Mouse (Mus musculus): Measurements from ENCODE around the gene 6030468B19Rik. TPM values are rescaled to one million over a fixed set of nuclear protein-coding genes. Genes with fewer than 3 reads are reported as not detected.

The 6030468B19Rik gene
- polyA plus RNA-seq, 1 experiment from 2014 or later = not detected

DNA sequence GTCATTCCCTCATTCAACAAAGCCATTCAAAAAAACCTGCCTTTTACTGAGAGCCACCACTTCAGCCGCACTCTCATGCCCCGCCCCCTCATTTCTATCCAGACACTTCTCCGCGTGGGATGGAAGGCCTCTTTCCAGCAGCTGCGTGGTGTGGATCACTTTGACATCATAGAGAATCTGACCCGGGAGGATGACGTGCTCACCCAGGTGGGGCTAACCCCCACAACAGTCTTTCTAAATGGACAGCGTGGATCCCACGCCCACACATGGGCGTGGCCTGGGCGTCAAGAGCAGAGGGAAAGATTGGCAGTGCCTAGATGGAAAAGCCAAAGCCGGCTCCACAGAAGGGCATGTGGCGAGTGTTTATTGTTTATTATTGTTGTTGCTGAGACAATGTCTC is 38.8 kb downstream of the 6030468B19Rik start:
- whole genome bisulfite sequencing = 23% methylated on average over 13 of the region's 13 CpGs
- ATAC-seq (peak; percentile 27; the same call in 1 of the 2 replicates), DNase-seq (ENCODE audit: low spot score) (peak; percentile 57)
- H3K27me3 ChIP-seq (replicated peaks; ENCODE audit: control insufficient read depth, insufficient read depth, low read length) = no peaks in the 10 kb centered on the region
- H3K4me3 ChIP-seq (ENCODE audit: low read depth, low read length) = no peak overlapping the region
- H3K4me1 ChIP-seq (ENCODE audit: control insufficient read depth, insufficient read depth, low read length) = peaks cover 7% of the 10 kb centered on the region; the same call in 1 of the 2 replicates
- no peaks in the 10 kb centered on the region for H3K9me3 ChIP-seq (replicated peaks; ENCODE audit: control insufficient read depth, low read length)
- peak overlapping the region; percentile 36; the same call in 1 of the 2 replicates for H3K4me2 ChIP-seq (ENCODE audit: low read length)
- H3K9ac ChIP-seq (ENCODE audit: low read length) = no peak overlapping the region
- no peaks in the 10 kb centered on the region for H3K36me3 ChIP-seq (ENCODE audit: control insufficient read depth, insufficient read depth, low read length)
- no peak overlapping the region for H3K27ac ChIP-seq (ENCODE audit: low read depth, low read length)

GRCm38 (mm10) chr11:117838572-117838971 is 41.1 kb downstream of the 6030468B19Rik start:
- ATAC-seq (peak; percentile 42; the same call in 1 of the 2 replicates), DNase-seq (ENCODE audit: low spot score) (peak; percentile 32)
- Histone ChIP-seq H3K4me1 (ENCODE audit: control insufficient read depth, insufficient read depth, low read length) (peaks cover 3% of the 10 kb centered on the region; the same call in 1 of the 2 replicates), H3K9me3 (replicated peaks; ENCODE audit: control insufficient read depth, low read length) (no peaks in the 10 kb centered on the region), H3K4me2 (ENCODE audit: low read length) (no peak overlapping the region), H3K27ac (ENCODE audit: low read depth, low read length) (no peak overlapping the region; the same call in 1 of the 2 replicates), H3K4me3 (ENCODE audit: low read depth, low read length) (no peak overlapping the region), H3K36me3 (ENCODE audit: control insufficient read depth, insufficient read depth, low read length) (no peaks in the 10 kb centered on the region), H3K27me3 (replicated peaks; ENCODE audit: control insufficient read depth, insufficient read depth, low read length) (no peaks in the 10 kb centered on the region), H3K9ac (ENCODE audit: low read length) (no peak overlapping the region)
- WGBS = 88% methylated on average over 2 of the region's 2 CpGs

- Histone ChIP-seq H3K9ac (ENCODE audit: low read length) (no peak overlapping the region), H3K4me3 (ENCODE audit: low read depth, low read length) (no peak overlapping the region), H3K27ac (ENCODE audit: low read depth, low read length) (no peak overlapping the region; the same call in 1 of the 2 replicates), H3K9me3 (replicated peaks; ENCODE audit: control insufficient read depth, low read length) (no peaks in the 10 kb centered on the region), H3K36me3 (ENCODE audit: control insufficient read depth, insufficient read depth, low read length) (no peaks in the 10 kb centered on the region), H3K4me2 (ENCODE audit: low read length) (no peak overlapping the region), H3K27me3 (replicated peaks; ENCODE audit: control insufficient read depth, insufficient read depth, low read length) (no peaks in the 10 kb centered on the region), H3K4me1 (ENCODE audit: control insufficient read depth, insufficient read depth, low read length) (peaks cover 3% of the 10 kb centered on the region; the same call in 1 of the 2 replicates)
- ATAC-seq (no peak), DNase-seq (ENCODE audit: low spot score) (peak; percentile 40)
- 81% methylated on average over 1 of the region's 1 CpGs for whole genome bisulfite sequencing
Measured at GRCm38 (mm10) chr11:117839021-117839420, 41.6 kb downstream of the 6030468B19Rik start.

DNA sequence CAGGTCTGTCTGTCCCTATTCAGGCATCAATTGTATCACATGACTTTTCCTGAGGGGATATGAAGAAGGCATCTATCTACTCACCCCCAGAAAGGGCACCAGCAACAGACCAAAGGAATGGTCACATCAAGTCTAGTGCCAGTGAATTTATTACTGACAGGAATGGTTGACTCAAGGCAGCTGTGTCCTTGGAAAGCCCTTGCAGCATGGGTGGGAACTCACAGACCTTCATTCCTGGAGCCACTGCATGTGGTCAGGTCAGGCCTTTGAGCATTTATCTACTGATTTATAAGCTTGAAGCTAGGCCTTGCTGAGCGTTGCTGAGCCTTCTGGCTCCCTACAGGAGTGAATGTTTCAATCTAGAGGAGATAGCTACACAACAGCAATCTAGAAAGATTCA is 43.5 kb downstream of the 6030468B19Rik start:
- H3K27ac ChIP-seq (ENCODE audit: low read depth, low read length) = no peak overlapping the region
- H3K4me1 ChIP-seq (ENCODE audit: control insufficient read depth, insufficient read depth, low read length) = peaks cover 3% of the 10 kb centered on the region; the same call in 1 of the 2 replicates
- no peaks in the 10 kb centered on the region for H3K27me3 ChIP-seq (replicated peaks; ENCODE audit: control insufficient read depth, insufficient read depth, low read length)
- no peak for ATAC-seq
- no peaks in the 10 kb centered on the region for H3K9me3 ChIP-seq (replicated peaks; ENCODE audit: control insufficient read depth, low read length)
- no peaks in the 10 kb centered on the region for H3K36me3 ChIP-seq (ENCODE audit: control insufficient read depth, insufficient read depth, low read length)
- H3K4me3 ChIP-seq (ENCODE audit: low read depth, low read length) = no peak overlapping the region
- no peak for DNase-seq (ENCODE audit: low spot score)
- no peak overlapping the region for H3K9ac ChIP-seq (ENCODE audit: low read length)
- 59% methylated on average over 1 of the region's 1 CpGs for WGBS
- H3K4me2 ChIP-seq (ENCODE audit: low read length) = no peak overlapping the region

DNA sequence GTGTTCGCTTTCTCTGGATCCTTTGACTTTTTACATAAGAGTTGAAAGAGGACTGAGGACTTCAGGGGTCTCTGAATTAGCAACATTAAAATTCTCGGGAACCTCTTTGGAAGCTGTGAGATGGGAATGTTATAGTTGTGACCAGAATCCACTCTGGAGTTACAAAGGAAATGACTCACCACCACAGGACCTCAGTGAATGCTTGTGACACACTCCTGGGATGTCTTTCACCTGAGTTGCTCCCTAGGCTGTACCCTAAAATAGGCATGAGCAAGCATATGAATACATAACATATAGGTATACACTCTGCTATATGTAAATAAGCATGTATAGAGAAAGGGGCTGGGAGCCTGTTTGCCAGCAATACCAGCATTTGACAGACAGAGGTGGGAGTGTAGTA is 46.0 kb downstream of the 6030468B19Rik start:
- no peak for DNase-seq (ENCODE audit: low spot score)
- WGBS = 87% methylated on average over 2 of the region's 2 CpGs

GRCm38 (mm10) chr11:117844997-117845396 is 47.5 kb downstream of the 6030468B19Rik start:
- no peak overlapping the region for H3K9ac ChIP-seq (ENCODE audit: low read length)
- DNase-seq (ENCODE audit: low spot score) (no peak), ATAC-seq (no peak)
- no peaks in the 10 kb centered on the region for H3K36me3 ChIP-seq (ENCODE audit: control insufficient read depth, insufficient read depth, low read length)
- 73% methylated on average over 2 of the region's 2 CpGs for WGBS
- peaks cover 10% of the 10 kb centered on the region for H3K4me1 ChIP-seq (ENCODE audit: control insufficient read depth, insufficient read depth, low read length)
- no peak overlapping the region for H3K4me2 ChIP-seq (ENCODE audit: low read length)
- H3K27ac ChIP-seq (ENCODE audit: low read depth, low read length) = no peak overlapping the region
- no peaks in the 10 kb centered on the region for H3K9me3 ChIP-seq (replicated peaks; ENCODE audit: control insufficient read depth, low read length)
- H3K27me3 ChIP-seq (replicated peaks; ENCODE audit: control insufficient read depth, insufficient read depth, low read length) = no peaks in the 10 kb centered on the region
- H3K4me3 ChIP-seq (ENCODE audit: low read depth, low read length) = no peak overlapping the region

More for the DNA sequence above, 46.0 kb downstream of the 6030468B19Rik start:
- Histone ChIP-seq H3K27me3 (replicated peaks; ENCODE audit: control insufficient read depth, insufficient read depth, low read length) (no peaks in the 10 kb centered on the region), H3K27ac (ENCODE audit: low read depth, low read length) (no peak overlapping the region), H3K9ac (ENCODE audit: low read length) (no peak overlapping the region), H3K9me3 (replicated peaks; ENCODE audit: control insufficient read depth, low read length) (no peaks in the 10 kb centered on the region), H3K4me2 (ENCODE audit: low read length) (no peak overlapping the region), H3K4me3 (ENCODE audit: low read depth, low read length) (no peak overlapping the region), H3K4me1 (ENCODE audit: control insufficient read depth, insufficient read depth, low read length) (0 out of 2 replicates have a peak, but pooled peaks cover 4% of the 10 kb centered on the region), H3K36me3 (ENCODE audit: control insufficient read depth, insufficient read depth, low read length) (no peaks in the 10 kb centered on the region)
- no peak for ATAC-seq

DNA sequence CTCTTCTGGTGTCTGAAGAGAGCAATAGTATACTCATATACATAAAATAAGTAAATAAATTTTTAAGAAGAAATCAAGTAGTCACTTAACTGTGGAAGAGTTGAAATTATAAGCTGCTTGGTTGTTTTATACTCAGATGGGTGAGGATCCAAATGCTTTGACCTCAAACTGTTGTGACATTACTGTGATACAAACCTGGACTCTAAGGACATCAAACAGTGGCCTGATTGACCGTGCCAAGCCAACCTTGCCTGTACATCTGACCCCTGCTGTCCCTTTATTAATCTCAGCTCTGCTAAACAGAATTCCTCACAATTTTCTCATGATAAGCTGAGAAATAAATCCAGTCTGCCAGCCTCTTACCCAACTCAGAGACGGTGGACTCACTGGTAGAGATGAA is 48.2 kb downstream of the 6030468B19Rik start:
- Histone ChIP-seq H3K36me3 (ENCODE audit: control insufficient read depth, insufficient read depth, low read length) (no peaks in the 10 kb centered on the region), H3K9ac (ENCODE audit: low read length) (no peak overlapping the region), H3K4me2 (ENCODE audit: low read length) (no peak overlapping the region), H3K4me3 (ENCODE audit: low read depth, low read length) (no peak overlapping the region), H3K27me3 (replicated peaks; ENCODE audit: control insufficient read depth, insufficient read depth, low read length) (no peaks in the 10 kb centered on the region), H3K4me1 (ENCODE audit: control insufficient read depth, insufficient read depth, low read length) (peaks cover 15% of the 10 kb centered on the region), H3K27ac (ENCODE audit: low read depth, low read length) (no peak overlapping the region), H3K9me3 (replicated peaks; ENCODE audit: control insufficient read depth, low read length) (no peaks in the 10 kb centered on the region)
- DNase-seq (ENCODE audit: low spot score) (no peak), ATAC-seq (no peak)
- 69% methylated on average over 2 of the region's 2 CpGs for WGBS

DNA sequence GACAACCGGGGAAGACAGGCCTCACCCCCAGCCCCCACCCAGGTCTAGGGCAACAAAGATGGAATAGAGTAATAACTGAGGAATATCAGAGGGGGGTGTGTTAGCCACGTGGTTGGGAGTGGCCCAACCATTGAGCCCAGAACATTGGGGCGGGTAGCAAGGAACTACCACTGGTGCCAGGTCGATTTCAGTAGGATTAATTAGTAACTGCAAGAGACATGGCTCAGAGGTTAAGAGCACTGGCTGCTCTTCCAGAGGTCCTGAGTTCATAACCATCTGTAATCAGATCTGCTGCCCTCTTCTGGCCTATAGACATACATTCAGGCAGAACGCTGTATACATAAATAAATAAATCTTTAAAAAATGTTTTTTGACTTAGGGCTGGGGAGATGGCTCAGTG is 49.2 kb downstream of the 6030468B19Rik start:
- no peaks in the 10 kb centered on the region for H3K36me3 ChIP-seq (ENCODE audit: control insufficient read depth, insufficient read depth, low read length)
- H3K4me2 ChIP-seq (ENCODE audit: low read length) = no peak overlapping the region
- no peak overlapping the region for H3K27ac ChIP-seq (ENCODE audit: low read depth, low read length)
- H3K4me3 ChIP-seq (ENCODE audit: low read depth, low read length) = no peak overlapping the region
- no peak overlapping the region for H3K9ac ChIP-seq (ENCODE audit: low read length)
- no peak for DNase-seq (ENCODE audit: low spot score)
- whole genome bisulfite sequencing = 51% methylated on average over 5 of the region's 5 CpGs
- H3K4me1 ChIP-seq (ENCODE audit: control insufficient read depth, insufficient read depth, low read length) = peaks cover 15% of the 10 kb centered on the region
- H3K9me3 ChIP-seq (replicated peaks; ENCODE audit: control insufficient read depth, low read length) = no peaks in the 10 kb centered on the region
- H3K27me3 ChIP-seq (replicated peaks; ENCODE audit: control insufficient read depth, insufficient read depth, low read length) = no peaks in the 10 kb centered on the region
- no peak for ATAC-seq

GRCm38 (mm10) chr11:117847593-117848215 is 50.2 kb downstream of the 6030468B19Rik start:
- ATAC-seq (no peak), DNase-seq (ENCODE audit: low spot score) (no peak)
- H3K9ac ChIP-seq (ENCODE audit: low read length) = peak overlapping the region; percentile 93
- no peak overlapping the region for H3K4me3 ChIP-seq (ENCODE audit: low read depth, low read length)
- H3K36me3 ChIP-seq (ENCODE audit: control insufficient read depth, insufficient read depth, low read length) = peaks cover 5% of the 10 kb centered on the region; the same call in 1 of the 2 replicates
- peak overlapping the region; percentile 98; the same call in 1 of the 2 replicates for H3K27ac ChIP-seq (ENCODE audit: low read depth, low read length)
- 84% methylated on average over 7 of the region's 7 CpGs for WGBS
- no peak overlapping the region; the same call in 1 of the 2 replicates for H3K4me2 ChIP-seq (ENCODE audit: low read length)
- peaks cover 15% of the 10 kb centered on the region for H3K4me1 ChIP-seq (ENCODE audit: control insufficient read depth, insufficient read depth, low read length)
- H3K9me3 ChIP-seq (replicated peaks; ENCODE audit: control insufficient read depth, low read length) = no peaks in the 10 kb centered on the region
- H3K27me3 ChIP-seq (replicated peaks; ENCODE audit: control insufficient read depth, insufficient read depth, low read length) = no peaks in the 10 kb centered on the region

All from forebrain, embryonic 14.5 days (tissue).